Mouse (Mus musculus): ENCODE results near the gene 5330417C22Rik.

DNA sequence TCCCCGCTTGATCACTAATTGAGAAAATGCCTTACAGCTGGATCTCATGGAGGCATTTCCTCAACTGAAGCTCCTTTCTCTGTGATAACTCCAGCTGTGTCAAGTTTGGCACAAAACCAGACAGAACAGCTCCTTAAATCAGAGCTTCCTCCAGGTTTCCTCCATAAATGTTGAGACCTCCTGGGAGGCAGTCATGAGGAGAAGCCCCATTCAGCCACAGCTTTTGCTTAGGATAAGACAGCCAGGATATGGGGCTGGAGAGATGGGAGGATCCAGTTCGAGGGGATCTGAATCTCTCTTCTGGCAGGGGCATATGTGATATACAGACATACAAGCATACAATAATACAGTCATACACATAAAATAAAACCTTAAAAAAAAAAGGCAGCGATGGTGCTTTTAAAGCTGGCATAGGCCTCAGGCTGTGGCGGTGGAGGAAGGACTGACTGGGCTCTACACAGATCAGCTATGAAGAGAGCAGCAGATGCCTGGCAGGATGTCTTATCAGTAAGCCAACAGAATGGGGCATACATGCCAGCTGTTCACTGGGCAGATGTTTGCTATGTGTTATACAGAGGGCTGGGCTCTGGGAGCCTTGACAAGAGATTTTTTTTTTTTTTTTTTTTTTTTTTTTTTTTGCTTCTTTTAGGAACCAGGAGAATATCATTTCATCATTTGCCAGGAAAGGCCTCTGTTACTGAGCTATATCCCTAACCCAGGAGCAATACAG lies 27.4 kb downstream of the 5330417C22Rik start:
- TF ChIP-seq POLR2AphosphoS5 (IDR thresholded peaks at IDR 0.05; ENCODE audit: borderline replicate concordance, low read depth, low read length) (no peak), CTCF (IDR thresholded peaks at IDR 0.05 in 2 of 3, conservative IDR thresholded peaks at IDR 0.05 in 1 of 3; ENCODE audit: control insufficient read depth in 1 of 3, insufficient read depth in 1 of 3, low read depth in 2 of 3, low read length in 3 of 3, poor library complexity in 1 of 3, severe bottlenecking in 1 of 3) (no peak), HCFC1 (IDR thresholded peaks at IDR 0.05; ENCODE audit: low read depth, low read length) (no peak), KAT2A (conservative IDR thresholded peaks at IDR 0.05; ENCODE audit: low read depth, low read length) (no peak), ZNF384 (IDR thresholded peaks at IDR 0.05; ENCODE audit: low read depth, low read length) (peak; percentile 65), MAZ (IDR thresholded peaks at IDR 0.05; ENCODE audit: low read depth, low read length) (no peak), EP300 (IDR thresholded peaks at IDR 0.05; ENCODE audit: low read depth in 1 of 2, low read length in 2 of 2) (0 out of 4 replicates have a peak, but pooled peaks of 1 of the 2 experiments have one; percentile 13), JUND (IDR thresholded peaks at IDR 0.05; ENCODE audit: low read depth, low read length) (no peak), ZKSCAN1 (IDR thresholded peaks at IDR 0.05; ENCODE audit: low read depth, low read length) (no peak), ELF1 (IDR thresholded peaks at IDR 0.05; ENCODE audit: low read depth, low read length) (no peak), NELFE (IDR thresholded peaks at IDR 0.05; ENCODE audit: low read depth, low read length) (no peak), CHD1 (IDR thresholded peaks at IDR 0.05; ENCODE audit: low read depth, low read length) (no peak), TBP (IDR thresholded peaks at IDR 0.05; ENCODE audit: low read depth, low read length) (no peak)

All from MEL (cell line).